Mouse (Mus musculus) heart, adult 2 months (tissue): ENCODE measurements around the gene Zfand3.

Experiments
- CTCF ChIP-seq: fragments of 200-600 bp; IDR thresholded peaks from 2 replicates; pipeline ENCODE4 v1.8.1; 2022; ENCODE audit warnings: antibody characterized with exemption, mild to moderate bottlenecking, moderate library complexity
- EP300 ChIP-seq: fragments of 200-500 bp; IDR thresholded peaks from 2 replicates; pipeline ENCODE4 v1.6.1; 2011; ENCODE audit warnings: low read depth, low read length, control low read depth; ENCODE audit not compliant: insufficient read depth
- POLR2A ChIP-seq: fragments of 200-500 bp; IDR thresholded peaks from 2 replicates; pipeline ENCODE4 v1.6.1; 2011; ENCODE audit warnings: mild to moderate bottlenecking, low read depth, low read length, control low read depth; ENCODE audit not compliant: insufficient read depth

- TF ChIP-seq CTCF (no peak), POLR2A (no peak), EP300 (no peak)
Measured at GRCm38 (mm10) chr17:30101801-30102200, 97.3 kb downstream of the Zfand3 start.
